Mouse (Mus musculus) liver, adult 2 months (tissue): ENCODE results near the gene Uts2.
"Not testable (repeated sequence)": the region's sequence is repeated elsewhere in the genome, so short reads cannot be mapped to it uniquely, and the experiment has no call there.

ENCODE experiments used
- CTCF ChIP-seq: fragments of 200-500 bp; IDR thresholded peaks from 2 replicates; pipeline ENCODE4 v1.5.1; 2011; ENCODE audit warnings: low read depth, low read length, control low read depth
- POLR2A ChIP-seq: fragments of 200-500 bp; IDR thresholded peaks from 2 replicates; pipeline ENCODE4 v1.6.1; 2011; ENCODE audit warnings: low read length, control low read depth; ENCODE audit not compliant: insufficient read depth; ENCODE audit errors: extremely low read depth

- TF ChIP-seq CTCF, POLR2A: not testable (repeated sequence)
Measured at GRCm38 (mm10) chr4:151017356-151017755, 20.5 kb downstream of the Uts2 start.
